Mouse (Mus musculus) hindbrain, embryonic 11.5 days (tissue): ENCODE measurements around the gene Noc4l. TPM values are rescaled to one million over a fixed set of nuclear protein-coding genes. Genes with fewer than 3 reads are reported as not detected.

ENCODE experiments used
- ATAC-seq: fragments of 200-750 bp; cut with Nextera tagmentation; 2 replicates; pipeline ENCODE4 v1.8.0; 2017; ENCODE audit warnings: mild to moderate bottlenecking, moderate TSS enrichment, moderate library complexity; ENCODE audit not compliant: low FRiP score
- DNase-seq: peaks from one replicate; pipeline ENCODE4 v3.0.0-alpha.2; 2015; ENCODE audit warnings: low spot score
- H3K27ac ChIP-seq: fragments of 300-500 bp; sonication (generic); 2 replicates; pipeline ENCODE4 v1.5.1; 2014; ENCODE audit warnings: mild to moderate bottlenecking, low read depth, low read length
- H3K27me3 ChIP-seq: fragments of 300-500 bp; sonication (generic); 2 replicates; pipeline ENCODE4 v1.6.1; 2014; ENCODE audit warnings: mild to moderate bottlenecking, low read length, moderate library complexity, mixed read lengths; ENCODE audit not compliant: control insufficient read depth, insufficient read depth
- H3K36me3 ChIP-seq: fragments of 300-500 bp; sonication (generic); 2 replicates; pipeline ENCODE4 v1.6.1; 2014; ENCODE audit warnings: mild to moderate bottlenecking, low read length, moderate library complexity, mixed read lengths; ENCODE audit not compliant: control insufficient read depth, insufficient read depth
- H3K4me1 ChIP-seq: fragments of 300-500 bp; sonication (generic); replicated peaks from 2 replicates; pipeline ENCODE4 v1.6.1; 2014; ENCODE audit warnings: low read length, mixed read lengths; ENCODE audit not compliant: control insufficient read depth, insufficient read depth
- H3K4me2 ChIP-seq: fragments of 300-500 bp; sonication (generic); replicated peaks from 2 replicates; pipeline ENCODE4 v1.6.1; 2014; ENCODE audit warnings: mild to moderate bottlenecking, low read depth, low read length
- H3K4me3 ChIP-seq: fragments of 300-500 bp; sonication (generic); 2 replicates; pipeline ENCODE4 v1.5.1; 2014; ENCODE audit warnings: low read depth, low read length
- H3K9ac ChIP-seq: fragments of 300-500 bp; sonication (generic); 2 replicates; pipeline ENCODE4 v1.6.1; 2014; ENCODE audit warnings: low read depth, low read length
- H3K9me3 ChIP-seq: fragments of 300-500 bp; sonication (generic); 2 replicates; pipeline ENCODE4 v1.6.1; 2016; ENCODE audit warnings: low read length; ENCODE audit not compliant: control insufficient read depth
- WGBS: fragments of 180-500 bp; shearing (Covaris S2); extraction: QIAGEN DNeasy Blood & Tissue Kit; methylation state at CpG from one replicate; pipeline ENCODE4 v1.1.7; 2014; 5-methylcytosine and 5-hydroxymethylcytosine counted together
- polyA plus RNA-seq: library from polyadenylated mRNA; unstranded; fragments of >200 nt; fragmentation: Nextera tagmentation; extraction: Ambion mirVana; gene quantifications from 2 replicates; pipeline ENCODE4 v1.2.1, GENCODE M21; 2014

Noc4l gene
- 48.2 and 51.0 TPM in 2 replicates for polyA plus RNA-seq

DNA sequence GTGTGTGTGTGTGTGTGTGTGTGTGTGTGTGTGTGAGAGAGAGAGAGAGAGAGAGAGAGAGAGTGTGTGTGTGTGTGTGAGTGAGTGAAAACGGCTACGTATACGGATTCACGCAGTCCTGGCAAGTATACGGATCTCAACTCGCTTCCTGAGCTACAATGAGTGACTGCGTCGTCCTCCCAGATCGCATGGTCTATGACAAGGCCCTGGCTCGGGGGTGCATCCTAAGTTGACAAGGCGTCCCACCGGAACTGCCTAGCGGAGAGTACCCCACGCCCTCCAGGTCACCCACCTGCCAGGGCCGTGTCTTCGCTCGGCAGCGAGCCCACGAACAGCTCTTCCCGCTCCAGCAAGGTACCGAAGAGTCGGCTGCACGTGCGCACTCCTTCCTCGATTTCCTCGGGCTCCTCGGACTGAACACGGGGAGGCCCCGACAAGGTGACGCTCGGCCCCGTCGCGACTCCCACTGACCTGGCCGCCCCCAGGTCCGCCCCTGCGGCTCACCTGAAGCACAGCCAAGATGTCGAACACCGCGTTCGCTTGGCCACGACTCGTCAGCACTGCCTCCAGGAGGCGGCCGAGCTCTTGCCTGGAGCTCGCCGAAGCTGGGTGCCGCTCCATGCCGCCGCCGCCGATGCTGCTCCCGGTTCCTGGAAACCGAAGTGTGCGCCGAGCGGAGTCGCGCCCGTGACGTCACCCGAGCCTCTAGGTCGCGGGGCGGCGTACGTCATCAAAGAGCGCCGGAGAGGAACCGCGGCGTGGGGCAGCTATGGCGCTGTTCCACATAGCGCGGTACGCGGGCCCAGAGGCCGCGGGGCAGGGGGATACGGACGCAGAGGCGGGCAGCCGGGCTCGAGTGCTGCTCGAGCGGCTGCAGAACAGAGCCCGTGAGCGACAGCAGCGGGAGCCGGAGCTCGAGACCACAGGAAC lies at the start of gene Noc4l, which contains the start of gene Ddx51:
Gene Noc4l, minus strand, starts transcription at position 699 of the 930 bp plus-strand sequence.
Gene Ddx51, plus strand, starts transcription at position 733 of the 930 bp plus-strand sequence.
- peak within 1 kb of the TSS; percentile 92 for H3K9ac ChIP-seq
- H3K9me3 ChIP-seq = no peaks in the 10 kb centered on the region
- H3K4me3 ChIP-seq = peak within 1 kb of the TSS; percentile 96
- 1% methylated on average over 91 of the region's 91 CpGs for WGBS
- 0 out of 2 replicates have a peak, but pooled peaks cover 3% of the 10 kb centered on the region for H3K4me1 ChIP-seq
- 0 out of 2 replicates have a peak within 1 kb of the TSS, but pooled peaks have one; percentile 17 for H3K27ac ChIP-seq
- no peaks in the 10 kb centered on the region for H3K27me3 ChIP-seq
- H3K36me3 ChIP-seq = peaks cover 11% of the 10 kb centered on the region; the same call in 1 of the 2 replicates
- peak within 1 kb of the TSS; percentile 93 for H3K4me2 ChIP-seq
- peak; percentile 99 for DNase-seq
- peak; percentile 87 for ATAC-seq

DNA sequence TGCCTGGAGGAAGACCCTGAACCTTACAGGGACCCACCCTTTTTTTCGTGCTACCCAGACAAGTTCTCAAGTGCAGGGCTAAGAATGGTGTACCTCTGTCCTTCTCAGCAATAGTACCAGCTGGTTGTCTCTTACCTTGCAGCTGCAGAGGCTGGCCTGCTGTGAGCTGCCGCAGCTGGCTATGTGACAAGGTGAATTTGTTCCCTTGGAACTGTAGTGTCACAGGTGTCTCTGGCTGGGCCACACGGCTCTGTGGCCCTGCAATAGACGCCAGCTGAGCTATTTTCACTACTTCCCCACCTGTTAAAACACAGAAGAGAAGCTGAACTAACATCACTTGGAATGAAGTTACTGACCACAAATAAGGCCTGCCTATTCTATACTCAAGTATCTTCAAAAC lies 45.4 kb upstream of the Noc4l start:
- Histone ChIP-seq H3K27ac (no peak overlapping the region), H3K4me2 (no peak overlapping the region), H3K36me3 (peaks cover 11% of the 10 kb centered on the region), H3K4me1 (no peaks in the 10 kb centered on the region), H3K9me3 (no peaks in the 10 kb centered on the region), H3K27me3 (no peaks in the 10 kb centered on the region), H3K9ac (no peak overlapping the region), H3K4me3 (no peak overlapping the region)
- WGBS = 82% methylated on average over 4 of the region's 4 CpGs
- no peak for ATAC-seq
- no peak for DNase-seq

DNA sequence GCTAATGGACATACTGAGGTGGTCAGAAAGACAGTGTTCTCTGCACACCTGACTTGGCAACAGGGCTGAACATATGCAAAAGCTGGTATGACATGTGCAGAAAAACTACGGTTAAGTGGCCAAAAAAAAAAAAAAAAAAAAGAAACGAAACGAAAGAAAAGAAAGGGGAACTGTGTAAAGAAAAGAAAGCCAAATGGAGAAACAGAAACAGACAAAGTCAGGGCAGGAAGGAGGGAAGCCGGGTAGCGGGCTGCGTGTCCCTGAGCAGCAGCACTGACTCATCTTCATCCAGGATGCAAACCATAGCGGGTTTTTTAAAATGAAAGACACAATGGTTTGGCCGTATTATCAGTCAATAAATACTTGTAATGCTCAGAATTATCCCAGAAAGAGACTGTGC lies 28.8 kb upstream of the Noc4l start:
- ATAC-seq (no peak), DNase-seq (no peak)
- WGBS = 92% methylated on average over 8 of the region's 8 CpGs
- H3K4me2 ChIP-seq = no peak overlapping the region
- H3K36me3 ChIP-seq = peaks cover 19% of the 10 kb centered on the region; the same call in 1 of the 2 replicates
- H3K9me3 ChIP-seq = no peaks in the 10 kb centered on the region
- no peaks in the 10 kb centered on the region for H3K4me1 ChIP-seq
- H3K4me3 ChIP-seq = no peak overlapping the region
- H3K27me3 ChIP-seq = no peaks in the 10 kb centered on the region
- H3K27ac ChIP-seq = no peak overlapping the region
- no peak overlapping the region for H3K9ac ChIP-seq

DNA sequence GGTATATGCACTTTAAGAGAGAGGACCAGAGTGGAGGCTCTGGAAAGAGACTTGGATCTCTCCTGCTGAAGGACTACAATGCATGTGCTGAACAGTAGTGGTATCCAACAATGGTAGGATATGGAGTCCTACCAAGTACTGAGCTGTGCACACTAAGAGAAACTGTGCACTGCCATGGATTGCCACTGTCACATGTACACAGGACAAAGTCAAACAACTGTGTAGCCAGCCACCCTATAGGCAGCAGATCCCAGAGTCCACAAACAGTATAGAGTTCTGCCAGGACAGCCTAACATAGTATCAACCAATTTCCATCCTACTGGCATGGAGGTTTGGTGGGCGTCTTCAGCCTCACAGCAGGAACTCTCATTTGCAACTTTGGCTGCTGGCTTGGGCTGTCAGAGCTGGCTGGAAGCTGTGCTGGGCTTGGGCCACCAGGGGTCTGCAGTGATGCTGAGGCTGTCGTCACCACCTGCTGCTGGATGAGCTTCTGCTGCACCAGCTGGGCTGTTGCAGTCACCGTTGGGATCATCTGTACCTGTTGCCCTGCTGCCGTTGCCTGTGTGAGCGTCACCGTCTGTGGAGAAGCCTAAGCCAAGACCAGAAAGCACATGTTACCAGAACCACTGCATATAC lies 12.4 kb upstream of the Noc4l start:
- Histone ChIP-seq H3K27ac (no peak overlapping the region), H3K9me3 (no peaks in the 10 kb centered on the region), H3K27me3 (no peaks in the 10 kb centered on the region), H3K9ac (no peak overlapping the region), H3K4me1 (no peaks in the 10 kb centered on the region), H3K4me3 (no peak overlapping the region), H3K4me2 (no peak overlapping the region), H3K36me3 (peaks cover 30% of the 10 kb centered on the region)
- ATAC-seq (no peak), DNase-seq (no peak)
- WGBS = 69% methylated on average over 6 of the region's 6 CpGs

DNA sequence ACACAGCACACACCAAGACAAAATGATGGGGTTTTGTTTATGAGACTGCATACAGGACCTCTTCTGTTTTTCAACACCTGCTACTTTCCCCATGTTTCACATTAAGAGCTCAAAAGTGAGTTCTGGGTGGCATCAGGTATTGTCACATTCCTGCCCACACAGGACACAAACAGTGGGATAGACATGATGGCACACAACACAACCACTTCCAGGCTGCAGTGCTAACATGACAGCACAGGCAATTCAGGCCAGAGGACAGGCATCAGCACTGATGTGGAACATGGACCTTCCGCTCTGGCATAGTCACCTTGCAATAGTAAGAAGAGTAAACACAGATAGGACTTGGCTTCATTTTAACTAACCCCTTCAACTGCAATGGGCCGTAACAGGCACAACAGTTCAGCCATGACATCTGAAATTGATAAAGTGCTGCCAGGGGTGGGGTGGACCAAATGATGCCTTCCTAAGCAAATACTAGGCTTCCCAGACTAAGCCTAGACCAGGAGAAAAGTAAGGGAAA lies 11.6 kb upstream of the Noc4l start:
- Histone ChIP-seq H3K27ac (no peak overlapping the region), H3K9me3 (no peaks in the 10 kb centered on the region), H3K36me3 (peaks cover 32% of the 10 kb centered on the region), H3K27me3 (no peaks in the 10 kb centered on the region), H3K4me2 (no peak overlapping the region), H3K4me3 (no peak overlapping the region), H3K9ac (no peak overlapping the region), H3K4me1 (no peaks in the 10 kb centered on the region)
- no peak for ATAC-seq
- DNase-seq = no peak
- 95% methylated on average over 2 of the region's 2 CpGs for WGBS

DNA sequence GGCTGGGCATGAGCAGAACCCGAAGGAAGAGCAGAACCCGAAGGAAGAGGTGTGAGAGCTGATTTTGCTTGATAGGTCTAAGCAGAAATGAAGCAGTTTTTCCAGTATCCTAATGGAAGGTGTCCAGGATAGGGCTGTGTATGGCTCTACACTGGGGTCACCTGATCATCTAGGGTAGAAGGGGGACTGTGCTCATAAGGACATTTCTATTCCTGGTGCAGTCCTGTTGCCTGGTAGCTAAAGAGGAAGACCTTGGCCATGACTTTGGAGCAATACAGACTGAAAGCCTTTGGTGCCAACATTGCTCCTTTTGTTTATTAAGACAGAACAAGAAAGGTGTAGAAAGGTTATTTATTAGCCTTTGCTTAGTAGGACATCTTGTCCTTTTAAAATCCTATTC lies 10.8 kb upstream of the Noc4l start:
- Histone ChIP-seq H3K27me3 (no peaks in the 10 kb centered on the region), H3K36me3 (peaks cover 29% of the 10 kb centered on the region), H3K4me2 (no peak overlapping the region), H3K4me3 (no peak overlapping the region), H3K27ac (no peak overlapping the region), H3K9me3 (no peaks in the 10 kb centered on the region), H3K4me1 (no peaks in the 10 kb centered on the region), H3K9ac (no peak overlapping the region)
- ATAC-seq = no peak
- no peak for DNase-seq
- WGBS = 93% methylated on average over 2 of the region's 2 CpGs

DNA sequence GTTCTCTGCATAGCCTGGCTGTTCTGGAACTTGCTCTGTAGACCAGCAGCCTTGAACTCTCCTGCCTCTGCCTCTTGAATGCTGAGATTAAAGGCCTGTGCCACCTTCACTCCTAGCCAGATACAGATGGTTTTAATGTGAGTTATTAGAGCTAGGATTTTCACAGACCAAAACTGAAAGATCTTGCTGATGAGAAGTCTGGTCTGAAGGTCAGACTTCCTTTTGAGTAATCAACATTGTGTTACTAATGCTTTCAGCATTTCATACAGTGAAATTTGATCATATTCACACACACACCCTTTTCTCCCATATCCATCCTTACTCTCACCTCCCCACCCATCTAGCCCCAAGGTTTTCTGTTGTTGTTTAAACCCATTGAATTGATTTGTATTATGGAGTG lies 6.5 kb upstream of the Noc4l start:
- Histone ChIP-seq H3K4me3 (no peak overlapping the region), H3K27me3 (no peaks in the 10 kb centered on the region), H3K27ac (no peak overlapping the region), H3K4me2 (no peak overlapping the region), H3K36me3 (peaks cover 15% of the 10 kb centered on the region; the same call in 1 of the 2 replicates), H3K9ac (no peak overlapping the region), H3K9me3 (no peaks in the 10 kb centered on the region), H3K4me1 (no peaks in the 10 kb centered on the region)
- DNase-seq = no peak
- no peak for ATAC-seq

DNA sequence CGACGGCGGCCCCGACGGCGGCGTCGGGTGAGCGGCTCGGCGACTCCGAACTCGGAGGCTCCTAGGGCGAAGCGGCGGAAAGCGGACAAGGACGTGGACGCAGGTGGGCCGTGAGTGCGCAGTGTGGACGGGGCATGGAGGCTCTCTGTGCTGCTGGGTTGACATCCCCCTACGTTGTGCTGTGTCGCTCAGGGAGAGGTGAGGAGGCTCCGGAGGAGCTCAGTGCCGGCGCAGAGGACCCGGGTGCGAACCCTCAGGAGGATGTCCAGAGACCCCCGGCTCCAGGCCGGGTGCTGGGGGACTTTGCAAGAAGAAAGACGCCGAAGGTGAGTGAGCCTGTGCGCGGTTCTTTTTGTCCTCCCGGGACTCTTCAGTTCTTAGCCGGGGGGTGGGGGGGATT lies 469 bp upstream of the Noc4l start:
- WGBS = 2% methylated on average over 37 of the region's 37 CpGs
- peaks cover 13% of the 10 kb centered on the region; the same call in 1 of the 2 replicates for H3K36me3 ChIP-seq
- no peaks in the 10 kb centered on the region for H3K27me3 ChIP-seq
- peak overlapping the region; percentile 93 for H3K4me2 ChIP-seq
- H3K4me1 ChIP-seq = 0 out of 2 replicates have a peak, but pooled peaks cover 3% of the 10 kb centered on the region
- peak; percentile 68 for ATAC-seq
- 0 out of 2 replicates have a peak overlapping the region, but pooled peaks have one; percentile 17 for H3K27ac ChIP-seq
- no peaks in the 10 kb centered on the region for H3K9me3 ChIP-seq
- DNase-seq = peak; percentile 11
- H3K9ac ChIP-seq = peak overlapping the region; percentile 92
- H3K4me3 ChIP-seq = peak overlapping the region; percentile 96
